Mouse (Mus musculus): ENCODE results near the gene Trappc1.

The Trappc1 gene

GRCm38 (mm10) chr11:69331152-69331551 lies 7.4 kb downstream of the Trappc1 start:
- no peak for DNase-seq (ENCODE audit: low spot score)

DNA sequence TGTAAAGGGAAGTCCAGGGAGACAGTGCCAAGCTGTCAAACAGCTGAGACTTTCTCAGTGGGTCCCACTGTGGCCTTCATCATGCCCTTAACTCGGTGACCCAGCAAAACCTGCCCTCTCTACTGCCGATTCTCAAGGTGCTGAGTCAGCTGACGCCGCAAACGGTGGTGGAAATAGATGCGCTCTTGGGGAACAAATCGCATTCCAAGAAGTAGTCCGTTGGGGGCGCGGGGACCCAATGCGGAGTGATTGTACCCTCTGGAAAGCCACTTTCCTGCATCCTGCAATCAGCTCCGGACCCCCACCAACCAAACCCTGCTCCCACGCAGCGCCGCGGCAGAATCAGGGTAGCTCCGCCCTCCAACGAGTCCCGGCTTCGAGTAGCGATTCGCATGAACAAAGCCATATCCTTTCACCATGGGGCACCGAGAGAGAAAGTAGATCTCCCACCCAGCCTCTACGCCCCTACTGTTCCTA lies 8.2 kb downstream of the Trappc1 start:
- peak; percentile 62 for DNase-seq (ENCODE audit: low spot score)

- DNase-seq (ENCODE audit: low spot score) = no peak
Measured at GRCm38 (mm10) chr11:69332713-69333253, 9.0 kb downstream of the Trappc1 start.

DNA sequence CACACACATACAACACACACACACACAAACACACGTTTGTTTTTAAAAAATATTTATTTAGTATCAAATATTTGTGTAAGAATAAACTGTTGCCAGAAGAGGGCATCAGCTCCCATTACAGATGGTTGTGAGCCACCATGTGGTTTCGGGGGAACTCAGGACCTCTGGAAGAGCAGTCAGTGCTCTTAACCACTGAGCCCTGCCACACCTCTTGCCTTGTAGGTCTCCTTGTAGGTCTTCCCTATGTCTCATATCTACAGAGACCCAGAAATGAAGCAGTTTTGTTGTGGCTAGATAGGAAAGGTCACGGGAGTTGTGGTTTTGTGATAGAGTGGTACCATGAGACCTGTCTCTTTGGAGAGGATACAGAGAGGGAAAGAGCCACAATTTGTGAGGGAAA lies 10.1 kb downstream of the Trappc1 start:
- DNase-seq (ENCODE audit: low spot score) = no peak

GRCm38 (mm10) chr11:69334796-69335195 lies 11.0 kb downstream of the Trappc1 start:
- no peak for DNase-seq (ENCODE audit: low spot score)

GRCm38 (mm10) chr11:69340161-69341131 lies 16.7 kb downstream of the Trappc1 start, which contains the start of gene Rnf227:
TSS of gene Rnf227 (plus strand) at chr11:69340461.
- DNase-seq (ENCODE audit: low spot score) = peak; percentile 39

- no peak for DNase-seq (ENCODE audit: low spot score)
Measured at GRCm38 (mm10) chr11:69346441-69346840, 22.7 kb downstream of the Trappc1 start.

GRCm38 (mm10) chr11:69356544-69356943 lies 32.8 kb downstream of the Trappc1 start:
- DNase-seq (ENCODE audit: low spot score) = no peak

- DNase-seq (ENCODE audit: low spot score) = no peak
Measured at GRCm38 (mm10) chr11:69357690-69358089, 33.9 kb downstream of the Trappc1 start.

- DNase-seq (ENCODE audit: low spot score) = no peak
Measured at GRCm38 (mm10) chr11:69362021-69362420, 38.2 kb downstream of the Trappc1 start.

- no peak for DNase-seq (ENCODE audit: low spot score)
Measured at GRCm38 (mm10) chr11:69362479-69362878, 38.7 kb downstream of the Trappc1 start.

- no peak for DNase-seq (ENCODE audit: low spot score)
Measured at GRCm38 (mm10) chr11:69364376-69364775, 40.6 kb downstream of the Trappc1 start.

DNA sequence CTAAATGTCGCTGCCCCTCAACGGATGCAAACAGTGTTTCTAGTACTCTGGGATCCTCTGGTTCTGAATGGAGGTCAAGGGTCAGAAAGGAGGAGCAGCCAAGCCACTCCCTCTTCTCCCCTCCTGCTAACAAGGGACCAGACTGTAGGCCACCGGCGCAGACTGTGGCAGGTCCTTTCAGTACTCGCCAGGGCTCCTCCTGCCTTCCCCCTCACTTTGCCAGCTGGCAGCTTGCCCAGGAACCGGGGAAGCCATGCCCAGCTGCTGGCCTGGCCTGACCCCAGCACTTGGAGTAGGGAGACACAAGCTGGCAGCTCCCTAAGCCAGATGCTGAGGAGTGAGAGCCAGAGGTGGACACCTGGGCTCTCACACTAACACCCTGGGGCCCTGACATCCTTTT lies 41.1 kb downstream of the Trappc1 start:
- peak; percentile 97 for DNase-seq (ENCODE audit: low spot score)

DNA sequence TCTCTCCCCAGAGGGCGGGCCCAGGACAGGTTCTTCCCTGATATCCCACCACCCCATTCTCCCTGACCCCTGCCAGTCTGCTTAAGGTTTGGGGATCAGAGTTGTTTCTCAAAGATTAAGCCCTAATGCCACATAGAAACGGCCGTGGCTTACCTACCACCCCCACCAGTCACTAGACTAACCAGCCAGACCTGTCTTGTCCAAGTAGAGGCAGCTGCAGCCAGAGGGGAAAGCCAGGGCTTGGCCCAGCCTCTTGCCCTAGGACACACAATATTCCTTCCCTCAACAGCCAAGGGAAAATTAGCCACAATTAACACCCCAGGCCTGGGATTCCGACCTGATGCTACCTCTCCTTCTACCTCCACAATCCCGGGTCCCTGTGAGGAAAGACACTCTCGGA lies 41.9 kb downstream of the Trappc1 start:
- no peak for DNase-seq (ENCODE audit: low spot score)

- DNase-seq (ENCODE audit: low spot score) = peak; percentile 97
Measured at GRCm38 (mm10) chr11:69366157-69366854, 42.5 kb downstream of the Trappc1 start.

- no peak for DNase-seq (ENCODE audit: low spot score)
Measured at GRCm38 (mm10) chr11:69366855-69367615, 43.3 kb downstream of the Trappc1 start.

GRCm38 (mm10) chr11:69367616-69368355 lies 44.0 kb downstream of the Trappc1 start:
- no peak for DNase-seq (ENCODE audit: low spot score)

DNA sequence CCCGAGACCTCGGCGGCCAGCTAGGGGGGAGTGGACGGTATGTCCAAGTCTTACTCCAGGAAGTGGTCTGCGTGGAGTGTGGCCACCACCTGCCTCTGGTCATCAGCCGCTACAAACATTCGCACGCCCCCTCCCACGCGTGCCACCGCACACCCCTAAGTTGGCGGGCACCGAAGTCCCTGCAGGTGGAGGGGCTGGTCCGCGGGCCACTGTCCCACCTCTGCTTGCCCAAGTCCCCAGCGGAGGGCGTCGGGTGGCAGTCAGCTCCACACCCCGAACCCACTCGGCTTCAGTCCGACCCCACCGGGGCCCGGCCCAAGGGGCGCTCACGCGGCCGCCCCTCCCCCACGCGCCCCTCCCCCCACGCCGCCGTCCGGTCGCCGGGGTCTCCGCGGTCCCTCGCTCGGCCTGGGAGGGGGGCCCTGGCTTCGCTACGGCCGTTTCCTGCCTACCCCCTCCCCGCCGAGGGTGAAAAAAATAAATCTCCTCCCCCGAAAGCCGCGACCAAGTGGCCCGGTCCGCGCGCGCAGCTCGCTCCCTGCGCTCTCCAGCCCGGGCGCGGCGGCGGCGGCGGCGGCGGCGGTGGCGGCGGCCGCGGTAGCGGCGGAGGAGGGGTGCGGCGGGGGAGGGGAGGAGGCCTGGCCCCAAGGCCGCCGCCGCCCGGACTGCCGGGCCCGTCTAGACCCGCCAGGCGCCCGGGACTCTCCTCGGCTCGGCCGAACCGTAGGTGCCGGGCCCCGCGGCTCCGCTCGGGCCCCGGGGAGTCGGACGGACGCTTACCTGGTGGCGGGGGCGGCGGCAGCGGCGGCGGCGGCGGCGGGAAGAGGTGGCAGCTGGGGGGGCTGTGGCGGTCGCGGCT lies 44.8 kb downstream of the Trappc1 start:
- no peak for DNase-seq (ENCODE audit: low spot score)

- DNase-seq (ENCODE audit: low spot score) = no peak
Measured at GRCm38 (mm10) chr11:69369215-69369989, 45.6 kb downstream of the Trappc1 start, which contains the start of gene Chd3. TSS of gene Chd3 (minus strand) at chr11:69369406.

Data from lung, postnatal 25 days (tissue).